Mouse (Mus musculus) B cell, adult 2 months (primary cell): Measurements from ENCODE around the gene Fam102b.

Source experiments
- DNase-seq, 2 experiments: peaks; one replicate each; pipeline ENCODE4 v3.0.0; 2022

Gene Fam102b

DNA sequence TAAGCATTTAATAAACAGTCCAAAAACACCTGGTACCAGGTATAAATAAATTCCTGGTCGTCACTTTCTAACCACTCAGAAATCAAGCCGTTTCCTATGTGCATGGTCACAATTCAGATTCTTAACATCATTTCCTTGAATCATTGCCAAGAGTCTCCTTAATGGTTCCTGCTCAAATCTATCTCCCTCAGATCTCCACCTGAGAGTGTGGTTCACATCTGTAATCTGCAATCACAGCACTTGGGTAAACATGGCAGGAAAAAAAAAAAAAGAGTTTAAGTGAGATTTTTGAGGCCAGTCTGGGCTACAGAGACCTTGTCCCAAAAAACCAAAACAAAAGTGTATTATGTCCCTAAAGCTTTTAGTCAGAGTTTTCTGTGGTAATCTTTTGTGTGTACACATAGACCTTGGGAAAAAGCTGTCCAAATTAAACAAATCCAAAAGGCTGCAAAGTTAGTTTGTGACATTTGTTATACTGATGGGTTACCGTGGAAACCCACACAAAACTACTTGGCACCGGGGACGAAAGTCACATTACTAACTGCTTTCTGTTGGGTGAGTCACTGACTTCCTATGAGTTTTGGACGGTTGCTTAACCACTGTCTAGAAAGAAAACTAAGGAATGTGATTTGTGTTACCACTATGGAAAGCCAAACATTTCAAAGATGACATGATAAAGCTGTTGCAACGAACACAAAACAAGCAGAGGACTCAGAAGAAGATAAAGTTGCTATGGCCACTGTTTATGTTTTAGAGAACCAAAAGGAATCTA lies 16.7 kb downstream of the Fam102b start:
- DNase-seq = no peak

- no peak for DNase-seq
These were observed 19.2 kb downstream of the Fam102b start for GRCm38 (mm10) chr3:109008180-109008579.

GRCm38 (mm10) chr3:109005777-109006176 lies 21.6 kb downstream of the Fam102b start:
- DNase-seq = no peak

GRCm38 (mm10) chr3:108999173-108999572 lies 28.2 kb downstream of the Fam102b start:
- no peak for DNase-seq

- DNase-seq = no peak
These were observed 29.6 kb downstream of the Fam102b start for GRCm38 (mm10) chr3:108997762-108998161.

DNA sequence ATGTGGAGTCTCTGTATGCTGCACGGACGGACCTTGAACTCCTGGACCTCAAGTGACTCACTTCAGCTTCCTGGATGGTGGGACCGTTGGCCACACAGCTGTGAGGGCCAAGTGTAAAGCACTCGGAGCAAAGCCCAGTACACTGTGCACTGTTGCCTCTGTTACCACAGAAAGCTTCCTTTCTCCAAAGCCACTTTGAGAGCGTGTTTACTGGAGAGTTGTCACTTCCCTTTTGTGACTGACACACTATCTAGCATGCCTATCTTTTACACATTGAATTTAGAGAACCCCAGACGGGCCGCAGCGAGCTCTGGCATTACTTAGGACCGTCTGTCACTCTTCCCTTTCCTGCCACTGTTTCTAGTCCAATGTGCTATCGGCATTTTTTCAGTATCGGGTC lies 30.1 kb downstream of the Fam102b start:
- peak; percentile 8 to 10 for DNase-seq

DNA sequence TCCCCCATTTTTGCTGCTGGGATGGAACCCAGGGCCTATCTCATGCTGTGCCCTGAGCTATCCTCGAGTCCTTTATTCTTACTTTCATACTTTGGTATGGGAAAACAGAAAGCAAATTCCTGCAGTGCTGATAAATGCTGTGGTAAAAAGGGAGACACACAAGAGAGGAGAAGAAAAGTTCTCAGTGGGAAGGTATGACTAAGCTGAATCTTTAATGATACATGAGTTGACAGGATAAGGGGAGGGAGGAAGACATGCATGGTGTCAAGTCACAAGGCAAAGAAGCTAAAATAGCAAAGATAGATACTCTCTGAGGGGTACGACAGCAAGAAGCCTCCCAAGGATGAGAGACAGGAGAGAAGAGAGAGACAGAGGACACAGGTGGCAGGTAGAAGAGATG lies 32.0 kb downstream of the Fam102b start:
- no peak for DNase-seq

GRCm38 (mm10) chr3:108994477-108994876 lies 32.9 kb downstream of the Fam102b start:
- DNase-seq = no peak

- DNase-seq = no peak
These were observed 37.3 kb downstream of the Fam102b start for GRCm38 (mm10) chr3:108989971-108990548.

DNA sequence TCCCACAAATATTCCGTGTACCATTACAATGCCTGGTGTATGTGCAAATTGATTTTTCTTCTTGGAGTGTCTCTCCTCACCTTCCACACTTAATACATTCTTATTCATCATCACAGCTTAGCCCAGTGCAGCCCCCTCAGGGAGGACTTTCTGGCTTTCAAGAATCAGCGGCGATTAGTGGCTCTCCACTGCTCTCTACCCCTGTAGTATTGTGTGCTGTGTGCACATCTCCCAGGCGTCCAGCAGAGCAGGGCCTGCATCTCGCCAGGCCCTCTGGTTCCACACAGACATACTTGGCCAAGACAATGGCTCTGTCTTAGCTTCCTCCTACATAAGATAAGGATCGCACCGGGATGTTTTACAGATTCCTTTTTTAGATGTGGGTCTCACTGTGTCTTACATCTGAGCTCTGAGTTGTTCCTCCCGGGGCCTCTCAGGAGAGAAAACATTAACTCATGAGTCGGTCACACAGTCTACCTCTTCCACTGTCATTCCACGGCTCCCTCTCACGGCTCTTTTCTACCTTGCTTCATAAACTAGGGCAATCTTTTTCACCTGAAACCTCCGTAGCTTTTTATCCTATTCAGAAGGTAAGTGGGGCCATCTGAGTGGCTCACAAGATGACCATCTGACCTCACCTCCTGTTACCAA lies 40.3 kb downstream of the Fam102b start:
- no peak for DNase-seq

DNA sequence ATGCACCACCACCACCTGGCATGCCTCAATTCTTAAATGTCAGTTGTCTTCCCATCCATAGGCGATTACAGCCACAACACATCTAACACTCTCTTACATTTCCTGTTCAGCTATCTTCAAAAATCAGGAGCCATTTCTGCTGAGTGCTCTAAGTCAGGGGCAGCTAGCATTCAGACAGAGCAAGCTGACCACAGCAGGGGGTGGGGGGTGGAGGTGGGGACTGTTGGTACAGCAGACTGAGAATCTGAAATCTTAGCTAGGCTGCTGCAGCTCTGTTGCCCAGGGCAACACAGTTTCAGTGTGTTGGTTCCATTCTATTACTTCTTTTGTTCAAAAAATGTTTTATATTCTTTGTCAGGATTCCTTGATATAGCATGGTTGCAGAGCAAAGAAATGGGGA lies 40.9 kb downstream of the Fam102b start:
- DNase-seq = no peak

- DNase-seq = no peak
These were observed 43.4 kb downstream of the Fam102b start for GRCm38 (mm10) chr3:108983989-108984388.

GRCm38 (mm10) chr3:108981946-108982345 lies 45.5 kb downstream of the Fam102b start:
- no peak for DNase-seq

- peak; percentile 25 to 38 for DNase-seq
These were observed 49.9 kb downstream of the Fam102b start for GRCm38 (mm10) chr3:108977340-108978030.

- DNase-seq = no peak
These were observed 52.4 kb downstream of the Fam102b start for GRCm38 (mm10) chr3:108974920-108975485.

DNA sequence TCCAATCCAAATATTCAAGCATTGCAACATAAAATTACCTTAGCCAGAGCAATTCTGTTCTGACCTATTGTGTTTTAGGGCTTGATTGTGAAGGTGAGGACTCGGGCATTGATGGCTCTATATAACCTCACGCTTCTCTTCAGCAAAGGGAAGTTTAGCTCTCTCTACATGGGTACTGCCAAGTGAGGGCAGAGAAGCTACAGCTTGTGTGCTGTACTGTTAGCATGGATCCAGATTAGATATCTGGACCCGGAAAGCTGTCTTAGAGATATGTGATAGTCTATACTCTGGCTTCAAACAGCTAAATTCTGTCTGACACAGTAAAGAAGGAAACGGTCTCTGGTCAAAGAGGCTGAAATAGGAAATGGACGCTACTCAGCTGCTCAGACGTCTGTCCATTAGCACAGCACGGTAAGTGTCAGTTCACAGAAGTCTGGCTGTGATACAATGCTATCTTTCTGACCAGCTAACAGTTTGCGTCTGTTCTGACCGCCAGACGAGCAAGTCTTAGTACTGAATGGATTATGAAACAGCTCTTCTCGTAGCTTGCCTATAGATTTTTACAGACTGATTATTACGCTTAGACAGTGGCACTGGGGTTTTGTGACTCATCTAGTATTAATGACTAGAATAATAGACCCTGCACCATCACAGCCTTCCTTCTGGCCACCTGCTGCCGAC lies 53.3 kb downstream of the Fam102b start:
- no peak for DNase-seq

GRCm38 (mm10) chr3:108966051-108966450 lies 61.4 kb downstream of the Fam102b start:
- no peak for DNase-seq

- DNase-seq = peak; percentile 11 to 22
These were observed 62.9 kb downstream of the Fam102b start for GRCm38 (mm10) chr3:108964361-108965044.

GRCm38 (mm10) chr3:108963776-108964175 lies 63.6 kb downstream of the Fam102b start:
- no peak for DNase-seq

DNA sequence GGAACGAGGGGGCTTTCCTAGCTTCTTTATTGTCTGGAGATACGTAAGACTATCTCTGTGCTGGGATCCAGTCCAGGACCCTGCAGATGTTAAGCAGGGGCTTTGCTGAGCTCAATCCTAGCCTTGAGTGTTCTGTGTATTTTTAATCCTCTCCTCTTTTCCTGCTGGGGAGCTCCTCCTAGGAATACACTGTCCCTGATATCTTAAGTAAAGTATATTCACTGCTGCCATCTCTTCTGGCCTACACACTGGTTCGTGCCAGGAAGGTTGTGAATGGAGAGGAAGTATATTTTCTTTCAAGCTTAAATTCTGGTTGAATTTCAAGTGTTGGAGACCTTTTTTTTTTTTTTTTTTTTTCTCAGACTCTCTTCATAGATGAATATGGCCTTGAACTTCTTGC lies 64.1 kb downstream of the Fam102b start:
- no peak for DNase-seq

DNA sequence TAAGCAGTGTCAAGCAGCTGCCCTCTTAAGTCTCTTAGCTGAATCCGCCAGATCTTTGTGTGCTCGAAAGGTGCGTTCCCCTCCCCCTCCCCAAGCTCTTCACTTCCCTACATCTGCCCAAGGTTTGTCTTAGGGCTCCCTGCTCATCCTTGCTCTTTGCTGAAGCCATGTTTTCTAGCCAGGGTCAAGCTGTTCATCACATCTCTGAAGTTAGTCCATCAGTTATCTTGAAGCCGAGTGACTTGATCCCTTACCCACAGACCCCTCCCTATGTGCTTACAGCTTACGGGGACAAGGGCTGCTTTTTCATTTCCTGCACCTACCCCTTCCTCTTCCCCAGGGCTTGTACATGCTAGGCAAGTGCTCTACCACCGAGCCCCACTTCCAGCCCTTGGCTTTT lies 65.8 kb downstream of the Fam102b start:
- DNase-seq = no peak

GRCm38 (mm10) chr3:108961226-108961625 lies 66.2 kb downstream of the Fam102b start:
- DNase-seq = no peak
